ENCODE assay signal across 13 mouse cellular contexts in the genomic region with DNA sequence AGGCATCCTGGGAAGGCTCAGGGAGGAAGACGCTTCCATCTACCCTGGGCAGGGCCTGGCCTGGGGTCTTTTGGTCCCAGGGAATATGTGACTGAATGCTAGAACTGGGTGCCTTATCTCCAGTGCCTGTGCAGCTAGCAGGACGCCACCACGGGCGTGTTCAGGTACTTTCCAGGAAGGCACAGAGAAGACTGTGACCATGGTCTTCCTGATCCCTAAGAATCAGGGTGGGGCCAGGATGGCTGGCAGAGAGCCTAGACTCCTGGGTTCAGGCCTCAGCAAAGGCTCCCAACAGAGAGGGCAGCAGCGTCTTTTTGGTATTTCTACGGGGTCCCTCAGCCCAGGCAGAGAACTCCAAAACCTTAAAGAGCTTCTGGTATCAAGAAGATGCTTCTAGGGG.
DNase-seq lines count a peak whose midpoint lies in the region; ATAC-seq and TF ChIP-seq lines count a peak whose summit lies in the region.
"Had no signal": no experiment of that assay in that cellular context is flagged by ENCODE, and none has a peak within 500 bp of the region (broad histone marks: within the 10 kb centered on the region; RNA-seq: fewer than 3 reads in every experiment).

No protein-coding gene starts in this region.

- H3K4me1 ChIP-seq in kidney, adult 2 months (ENCODE audit: control insufficient read depth, insufficient read depth, low read length): peaks cover 12% of the 10 kb centered on the region
- H3K4me1 ChIP-seq in forebrain, embryonic 15.5 days: peaks cover 42% of the 10 kb centered on the region
- peaks cover 20% of the 10 kb centered on the region for H3K4me1 ChIP-seq in intestine, embryonic 14.5 days (replicated peaks; ENCODE audit: control insufficient read depth, insufficient read depth, low read length)
- H3K4me1 ChIP-seq in kidney, embryonic 16.5 days (ENCODE audit: insufficient read depth, low read length): peaks cover 47% of the 10 kb centered on the region

- TF ChIP-seq CTCF in kidney, adult 2 months (conservative IDR thresholded peaks at IDR 0.05; ENCODE audit: insufficient read depth, insufficient read length, low read depth, low read length): no peak

- H3K27ac ChIP-seq in kidney, adult 2 months (ENCODE audit: insufficient read depth, low read depth, low read length): no peak overlapping the region
- H3K27ac ChIP-seq in forebrain, embryonic 15.5 days (replicated peaks): no peak overlapping the region; the same call in 1 of the 2 replicates
- H3K27ac ChIP-seq in intestine, embryonic 14.5 days (ENCODE audit: low read depth): 0 out of 2 replicates have a peak overlapping the region, but pooled peaks have one; percentile 27
- H3K27ac ChIP-seq in kidney, embryonic 16.5 days (ENCODE audit: low read length): no peak overlapping the region
- H3K27ac ChIP-seq: layer of hippocampus, adult 2 months; limb, embryonic 13.5 days had no signal

- H3K36me3 ChIP-seq in kidney, adult 2 months (ENCODE audit: control insufficient read depth, insufficient read depth, low read length): no peaks in the 10 kb centered on the region
- no peaks in the 10 kb centered on the region for H3K36me3 ChIP-seq in forebrain, embryonic 15.5 days
- H3K36me3 ChIP-seq in intestine, embryonic 14.5 days (ENCODE audit: control insufficient read depth, insufficient read depth, low read length): 0 out of 2 replicates have a peak, but pooled peaks cover 4% of the 10 kb centered on the region
- no peaks in the 10 kb centered on the region; the same call in 1 of the 2 replicates for H3K36me3 ChIP-seq in kidney, embryonic 16.5 days (ENCODE audit: insufficient read depth, low read length)
- H3K36me3 ChIP-seq: limb, embryonic 13.5 days had no signal

- TF ChIP-seq POLR2A in kidney, adult 2 months (IDR thresholded peaks at IDR 0.05; ENCODE audit: low read depth, low read length): no peak

- H3K4me2 ChIP-seq in forebrain, embryonic 15.5 days (replicated peaks): no peak overlapping the region
- H3K4me2 ChIP-seq in intestine, embryonic 14.5 days (ENCODE audit: low read length): no peak overlapping the region
- H3K4me2 ChIP-seq in kidney, embryonic 16.5 days (replicated peaks; ENCODE audit: low read depth, low read length): no peak overlapping the region

- no peak overlapping the region for H3K4me3 ChIP-seq in kidney, adult 2 months (ENCODE audit: insufficient read depth, low read depth, low read length)
- no peak overlapping the region for H3K4me3 ChIP-seq in forebrain, embryonic 15.5 days
- H3K4me3 ChIP-seq in intestine, embryonic 14.5 days (ENCODE audit: low read depth, low read length): no peak overlapping the region
- no peak overlapping the region for H3K4me3 ChIP-seq in kidney, embryonic 16.5 days (ENCODE audit: low read length)
- H3K4me3 ChIP-seq: megakaryocyte, embryonic 14.5 days had no signal

- H3K9ac ChIP-seq in forebrain, embryonic 15.5 days (replicated peaks): no peak overlapping the region
- H3K9ac ChIP-seq in intestine, embryonic 14.5 days (ENCODE audit: low read length): no peak overlapping the region
- no peak overlapping the region for H3K9ac ChIP-seq in kidney, embryonic 16.5 days (replicated peaks; ENCODE audit: low read length)

- H3K9me3 ChIP-seq in forebrain, embryonic 15.5 days: no peaks in the 10 kb centered on the region
- no peaks in the 10 kb centered on the region for H3K9me3 ChIP-seq in intestine, embryonic 14.5 days (ENCODE audit: control insufficient read depth, low read length)
- no peaks in the 10 kb centered on the region for H3K9me3 ChIP-seq in kidney, embryonic 16.5 days (ENCODE audit: low read length)
- H3K9me3 ChIP-seq: limb, embryonic 13.5 days; megakaryocyte, embryonic 14.5 days had no signal

- 79% methylated on average over 6 of the region's 6 CpGs for WGBS in kidney, adult 2 months
- WGBS in forebrain, embryonic 15.5 days: 44% methylated on average over 6 of the region's 6 CpGs
- 80% methylated on average over 6 of the region's 6 CpGs for WGBS in intestine, embryonic 14.5 days
- 81% methylated on average over 6 of the region's 6 CpGs for WGBS in kidney, embryonic 16.5 days

- DNase-seq in kidney, adult 2 months: peak; percentile 27
- DNase-seq in kidney, postnatal 4 days: no peak
- no peak for DNase-seq in intestine, embryonic 14.5 days (ENCODE audit: low spot score)
- peak; percentile 68 for DNase-seq in lung, postnatal 36 days
- DNase-seq in left cerebral cortex, adult 18-20 months (ENCODE audit: low spot score in 2 of 2): no peak
- no peak for DNase-seq in layer of hippocampus, adult 9-11 months
- DNase-seq: thymus, postnatal 4 days had no signal

- H3K27me3 ChIP-seq in kidney, adult 2 months (replicated peaks; ENCODE audit: control insufficient read depth, insufficient read depth, low read length): no peaks in the 10 kb centered on the region
- H3K27me3 ChIP-seq in forebrain, embryonic 15.5 days: peaks cover 37% of the 10 kb centered on the region; the same call in 1 of the 2 replicates
- H3K27me3 ChIP-seq in intestine, embryonic 14.5 days (replicated peaks; ENCODE audit: control insufficient read depth, insufficient read depth, low read length): peaks cover 29% of the 10 kb centered on the region
- H3K27me3 ChIP-seq in kidney, embryonic 16.5 days (ENCODE audit: insufficient read depth, low read length): peaks cover 32% of the 10 kb centered on the region

- ATAC-seq in forebrain, embryonic 15.5 days (replicated peaks): peak; percentile 7; the same call in 1 of the 2 replicates
- ATAC-seq in intestine, embryonic 14.5 days (replicated peaks; ENCODE audit: low FRiP score, low TSS enrichment, low read depth): no peak
- no peak for ATAC-seq in kidney, embryonic 16.5 days (ENCODE audit: low FRiP score, low TSS enrichment)
- ATAC-seq: inflammation-experienced regulatory T-cells, adult 6 months had no signal

Comparison
In these comparisons a context has a peak if more than half of its experiments do, and no peak if none do; other contexts are left out.
1. DNase-seq: peak in kidney, adult 2 months (single experiment) and lung, postnatal 36 days (single experiment); none in kidney, postnatal 4 days (0 of 2), intestine, embryonic 14.5 days (single experiment), left cerebral cortex, adult 18-20 months (0 of 2) and layer of hippocampus, adult 9-11 months (single experiment).